Mouse (Mus musculus) cerebral cortex, adult 2 months (tissue): ENCODE data around the gene Krtcap2.

Experiments
- WGBS: fragments of 180-500 bp; shearing (Covaris S2); methylation state at CpG from one replicate; pipeline ENCODE4 v1.1.7; 2018; 5-methylcytosine and 5-hydroxymethylcytosine counted together

The Krtcap2 gene

GRCm38 (mm10) chr3:89225321-89225815, 20.4 kb upstream of the Krtcap2 start:
- 52% methylated on average over 12 of the region's 12 CpGs for WGBS

- WGBS, result 52% methylated on average over 4 of the region's 4 CpGs
Measured at GRCm38 (mm10) chr3:89225918-89226317, 19.8 kb upstream of the Krtcap2 start.

- 39% methylated on average over 11 of the region's 11 CpGs for WGBS
Measured at GRCm38 (mm10) chr3:89226361-89226760, 19.4 kb upstream of the Krtcap2 start.

GRCm38 (mm10) chr3:89226900-89227299, 18.9 kb upstream of the Krtcap2 start, which contains the start of gene Mtx1:
TSS of gene Mtx1 (minus strand) at chr3:89227088.
- 7% methylated on average over 20 of the region's 21 CpGs for WGBS

GRCm38 (mm10) chr3:89227307-89228179, 18.2 kb upstream of the Krtcap2 start:
- 9% methylated on average over 41 of the region's 41 CpGs for WGBS

GRCm38 (mm10) chr3:89228180-89228549, 17.6 kb upstream of the Krtcap2 start:
- under 1% methylated on average over 20 of the region's 20 CpGs for WGBS

GRCm38 (mm10) chr3:89228836-89229235, 16.9 kb upstream of the Krtcap2 start, which contains the start of gene Muc1:
TSS of gene Muc1 (plus strand) at chr3:89229057.
- 51% methylated on average over 10 of the region's 10 CpGs for WGBS

GRCm38 (mm10) chr3:89229276-89229675, 16.5 kb upstream of the Krtcap2 start:
- WGBS, result 80% methylated on average over 4 of the region's 4 CpGs

GRCm38 (mm10) chr3:89230561-89230960, 15.2 kb upstream of the Krtcap2 start:
- 85% methylated on average over 2 of the region's 2 CpGs for WGBS

- WGBS, result 73% methylated on average over 7 of the region's 7 CpGs
Measured at GRCm38 (mm10) chr3:89231345-89231744, 14.4 kb upstream of the Krtcap2 start.

- WGBS, result 73% methylated on average over 16 of the region's 16 CpGs
Measured at GRCm38 (mm10) chr3:89231772-89232275, 13.9 kb upstream of the Krtcap2 start.

GRCm38 (mm10) chr3:89232614-89233013, 13.2 kb upstream of the Krtcap2 start:
- WGBS, result 70% methylated on average over 6 of the region's 6 CpGs

GRCm38 (mm10) chr3:89233562-89234110, 12.1 kb upstream of the Krtcap2 start:
- 56% methylated on average over 14 of the region's 14 CpGs for WGBS

- WGBS, result 69% methylated on average over 10 of the region's 10 CpGs
Measured at GRCm38 (mm10) chr3:89236516-89236915, 9.2 kb upstream of the Krtcap2 start.

GRCm38 (mm10) chr3:89237682-89238081, 8.1 kb upstream of the Krtcap2 start:
- WGBS, result 82% methylated on average over 21 of the region's 21 CpGs

GRCm38 (mm10) chr3:89238494-89238893, 7.3 kb upstream of the Krtcap2 start:
- WGBS, result 59% methylated on average over 12 of the region's 12 CpGs

- WGBS, result 52% methylated on average over 9 of the region's 9 CpGs
Measured at GRCm38 (mm10) chr3:89242331-89242895, 3.4 kb upstream of the Krtcap2 start.

GRCm38 (mm10) chr3:89243609-89244008, 2.2 kb upstream of the Krtcap2 start:
- WGBS, result 20% methylated on average over 14 of the region's 14 CpGs

GRCm38 (mm10) chr3:89244158-89244981, 1.4 kb upstream of the Krtcap2 start:
- 14% methylated on average over 25 of the region's 25 CpGs for WGBS

- under 1% methylated on average over 24 of the region's 26 CpGs for WGBS
Measured at GRCm38 (mm10) chr3:89244982-89245687, 631 bp upstream of the Krtcap2 start.
